Mouse (Mus musculus) CH12.LX (cell line): Measurements from ENCODE around the gene Olfr800.

Experiments used
- CHD2 ChIP-seq: IDR thresholded peaks from 2 replicates; pipeline ENCODE4 v1.6.1; 2011; ENCODE audit warnings: low read length, improper control_type of control experiment
- CTCF ChIP-seq, 2 experiments: IDR thresholded peaks in 1 of 2; conservative IDR thresholded peaks in 1 of 2; 2 replicates each; pipeline ENCODE4 v1.5.1; 2011 to 2012; ENCODE audit warnings: low read depth in 2 of 2, low read length in 2 of 2, improper control_type of control experiment in 1 of 2, inconsistent platforms in 1 of 2, mild to moderate bottlenecking in 1 of 2, moderate library complexity in 1 of 2
- EP300 ChIP-seq: IDR thresholded peaks from 2 replicates; pipeline ENCODE4 v1.6.1; 2011; ENCODE audit warnings: low read length, improper control_type of control experiment
- GABPA ChIP-seq: IDR thresholded peaks from 2 replicates; pipeline ENCODE4 v1.6.1; 2012; ENCODE audit warnings: low read depth, low read length, improper control_type of control experiment, inconsistent platforms; ENCODE audit not compliant: insufficient replicate concordance
- JUND ChIP-seq: conservative IDR thresholded peaks from 2 replicates; pipeline ENCODE4 v1.6.1; 2011; ENCODE audit warnings: low read depth, low read length, improper control_type of control experiment
- MAFK ChIP-seq: IDR thresholded peaks from 2 replicates; pipeline ENCODE4 v1.6.1; 2011; ENCODE audit warnings: low read length, improper control_type of control experiment; ENCODE audit not compliant: insufficient replicate concordance
- MAX ChIP-seq: IDR thresholded peaks from 2 replicates; pipeline ENCODE4 v1.6.1; 2011; ENCODE audit warnings: low read length, improper control_type of control experiment
- MAZ ChIP-seq: IDR thresholded peaks from 2 replicates; pipeline ENCODE4 v1.6.1; 2012; ENCODE audit warnings: low read depth, mild to moderate bottlenecking, inconsistent platforms, low read length, improper control_type of control experiment, moderate library complexity
- POLR2A ChIP-seq: IDR thresholded peaks from 2 replicates; pipeline ENCODE4 v1.6.1; 2011; ENCODE audit warnings: low read depth, mild to moderate bottlenecking, improper control_type of control experiment, low read length
- RCOR1 ChIP-seq: conservative IDR thresholded peaks from 2 replicates; pipeline ENCODE4 v1.6.1; 2012; ENCODE audit warnings: low read depth, mild to moderate bottlenecking, inconsistent platforms, low read length, improper control_type of control experiment
- TBP ChIP-seq: conservative IDR thresholded peaks from 2 replicates; pipeline ENCODE4 v1.6.1; 2011; ENCODE audit warnings: low read depth, low read length, improper control_type of control experiment
- ZNF384 ChIP-seq: IDR thresholded peaks from 2 replicates; pipeline ENCODE4 v1.6.1; 2012; ENCODE audit warnings: low read depth, low read length, improper control_type of control experiment, inconsistent platforms

- TF ChIP-seq CTCF (conservative IDR thresholded peaks at IDR 0.05 in 1 of 2, IDR thresholded peaks at IDR 0.05 in 1 of 2; ENCODE audit: low read depth in 2 of 2, low read length in 2 of 2) (no peak), CHD2 (no peak), TBP (no peak), POLR2A (no peak), MAFK (no peak), MAZ (no peak), MAX (no peak), JUND (peak; percentile 66; the same call in 1 of the 2 replicates), EP300 (no peak), GABPA (no peak), RCOR1 (no peak), ZNF384 (peak; percentile 44)
These were observed 5.7 kb upstream of the Olfr800 start for GRCm38 (mm10) chr10:129651763-129652162.
